Mouse (Mus musculus) macrophage (primary cell): Measurements from ENCODE around the gene Tyk2. TPM values are rescaled to one million over a fixed set of nuclear protein-coding genes. Genes with fewer than 3 reads are reported as not detected.
A peak's percentile ranks its signal among the peaks of the same experiment; 100 is the strongest.

Source experiments
- H3K27ac ChIP-seq: fragments of 350-480 bp; formaldehyde crosslinking; 2 replicates; pipeline ENCODE4 v1.9.0; 2021
- H3K36me3 ChIP-seq: fragments of 350-480 bp; formaldehyde crosslinking; 2 replicates; pipeline ENCODE4 v1.9.0; 2021; ENCODE audit errors: inconsistent target
- H3K4me3 ChIP-seq: fragments of 350-480 bp; formaldehyde crosslinking; 2 replicates; pipeline ENCODE4 v1.9.0; 2021; ENCODE audit errors: inconsistent target
- H3K79me2 ChIP-seq: fragments of 350-480 bp; formaldehyde crosslinking; 2 replicates; pipeline ENCODE4 v1.9.0; 2021; ENCODE audit errors: inconsistent target
- WGBS: methylation state at CpG from one replicate; pipeline ENCODE4 v1.1.7; 2026; ENCODE audit warnings: inconsistent platforms; ENCODE audit not compliant: missing documents; 5-methylcytosine and 5-hydroxymethylcytosine counted together
- polyA plus RNA-seq: library from polyadenylated mRNA; stranded (reverse); fragments of 250-400 nt; gene quantifications from 3 replicates; pipeline ENCODE4 v1.2.4, GENCODE M21; 2018; ENCODE audit warnings: inconsistent platforms

Gene Tyk2
- polyA plus RNA-seq, 1 experiment from 2014 or later: 22.8 TPM

GRCm38 (mm10) chr9:21137229-21137628, 6.2 kb upstream of the Tyk2 start:
- 52% methylated on average over 3 of the region's 3 CpGs for WGBS
- peaks cover 37% of the 10 kb centered on the region for H3K36me3 ChIP-seq
- H3K27ac ChIP-seq: no peak overlapping the region
- H3K79me2 ChIP-seq: no peaks in the 10 kb centered on the region
- H3K4me3 ChIP-seq: no peak overlapping the region

- H3K4me3 ChIP-seq: no peak overlapping the region
Observed at GRCm38 (mm10) chr9:21136401-21136800, 5.4 kb upstream of the Tyk2 start.

GRCm38 (mm10) chr9:21135941-21136381, 4.9 kb upstream of the Tyk2 start:
- Histone ChIP-seq H3K4me3 (no peak overlapping the region), H3K27ac (peak overlapping the region; percentile 52)
- WGBS: 20% methylated on average over 1 of the region's 1 CpGs

More at GRCm38 (mm10) chr9:21136401-21136800, 5.4 kb upstream of the Tyk2 start:
- no peaks in the 10 kb centered on the region for H3K79me2 ChIP-seq
- H3K27ac ChIP-seq: peak overlapping the region; percentile 52
- H3K36me3 ChIP-seq: peaks cover 36% of the 10 kb centered on the region
- 27% methylated on average over 6 of the region's 6 CpGs for WGBS

GRCm38 (mm10) chr9:21135329-21135890, 4.4 kb upstream of the Tyk2 start:
- no peak overlapping the region for H3K4me3 ChIP-seq
- peaks cover 26% of the 10 kb centered on the region for H3K36me3 ChIP-seq
- H3K79me2 ChIP-seq: peaks cover 7% of the 10 kb centered on the region
- 52% methylated on average over 4 of the region's 4 CpGs for WGBS
- H3K27ac ChIP-seq: peak overlapping the region; percentile 52

More at GRCm38 (mm10) chr9:21135941-21136381, 4.9 kb upstream of the Tyk2 start:
- Histone ChIP-seq H3K36me3 (peaks cover 32% of the 10 kb centered on the region), H3K79me2 (peaks cover 1% of the 10 kb centered on the region; the same call in 1 of the 2 replicates)

GRCm38 (mm10) chr9:21134595-21135328, 3.7 kb upstream of the Tyk2 start:
- peaks cover 20% of the 10 kb centered on the region for H3K36me3 ChIP-seq
- H3K79me2 ChIP-seq: peaks cover 13% of the 10 kb centered on the region
- H3K27ac ChIP-seq: peak overlapping the region; percentile 52
- H3K4me3 ChIP-seq: no peak overlapping the region
- WGBS: 53% methylated on average over 9 of the region's 9 CpGs

GRCm38 (mm10) chr9:21133064-21133707, 2.1 kb upstream of the Tyk2 start:
- Histone ChIP-seq H3K36me3 (peaks cover 8% of the 10 kb centered on the region; the same call in 1 of the 2 replicates), H3K27ac (no peak overlapping the region), H3K4me3 (no peak overlapping the region), H3K79me2 (peaks cover 29% of the 10 kb centered on the region)
- WGBS: 49% methylated on average over 9 of the region's 9 CpGs

- H3K36me3 ChIP-seq: peaks cover 11% of the 10 kb centered on the region; the same call in 1 of the 2 replicates
- WGBS: 79% methylated on average over 12 of the region's 12 CpGs
- peaks cover 36% of the 10 kb centered on the region for H3K79me2 ChIP-seq
- H3K27ac ChIP-seq: no peak overlapping the region
- no peak overlapping the region for H3K4me3 ChIP-seq
Observed at GRCm38 (mm10) chr9:21132102-21132775, 1.2 kb upstream of the Tyk2 start.

- H3K36me3 ChIP-seq: peaks cover 53% of the 10 kb centered on the region
- H3K4me3 ChIP-seq: no peak overlapping the region
- 27% methylated on average over 2 of the region's 2 CpGs for WGBS
- H3K79me2 ChIP-seq: peaks cover 36% of the 10 kb centered on the region
- peak overlapping the region; percentile 68 for H3K27ac ChIP-seq
Observed at GRCm38 (mm10) chr9:21126259-21126627, 4.8 kb downstream of the Tyk2 start.

GRCm38 (mm10) chr9:21125502-21126258, 5.4 kb downstream of the Tyk2 start:
- peaks cover 58% of the 10 kb centered on the region for H3K36me3 ChIP-seq
- no peak overlapping the region for H3K4me3 ChIP-seq
- peak overlapping the region; percentile 68 for H3K27ac ChIP-seq
- 25% methylated on average over 9 of the region's 9 CpGs for whole genome bisulfite sequencing
- peaks cover 32% of the 10 kb centered on the region for H3K79me2 ChIP-seq

- WGBS: 73% methylated on average over 5 of the region's 5 CpGs
- peaks cover 24% of the 10 kb centered on the region for H3K79me2 ChIP-seq
- peaks cover 67% of the 10 kb centered on the region for H3K36me3 ChIP-seq
- H3K4me3 ChIP-seq: no peak overlapping the region
- H3K27ac ChIP-seq: peak overlapping the region; percentile 68
Observed at GRCm38 (mm10) chr9:21124837-21125236, 6.2 kb downstream of the Tyk2 start.

- peaks cover 68% of the 10 kb centered on the region for H3K36me3 ChIP-seq
- 98% methylated on average over 16 of the region's 16 CpGs for WGBS
Observed at GRCm38 (mm10) chr9:21121483-21121882, 9.6 kb downstream of the Tyk2 start.

GRCm38 (mm10) chr9:21117073-21117472, 14.0 kb downstream of the Tyk2 start:
- Histone ChIP-seq H3K27ac (no peak overlapping the region), H3K79me2 (no peaks in the 10 kb centered on the region), H3K36me3 (peaks cover 76% of the 10 kb centered on the region), H3K4me3 (no peak overlapping the region)
- 83% methylated on average over 6 of the region's 6 CpGs for WGBS

More at GRCm38 (mm10) chr9:21121483-21121882, 9.6 kb downstream of the Tyk2 start:
- Histone ChIP-seq H3K4me3 (no peak overlapping the region), H3K27ac (no peak overlapping the region), H3K79me2 (no peaks in the 10 kb centered on the region)

GRCm38 (mm10) chr9:21115105-21115504, 15.9 kb downstream of the Tyk2 start:
- Histone ChIP-seq H3K27ac (no peak overlapping the region), H3K36me3 (peaks cover 75% of the 10 kb centered on the region), H3K4me3 (no peak overlapping the region), H3K79me2 (no peaks in the 10 kb centered on the region)
- 90% methylated on average over 8 of the region's 8 CpGs for WGBS

- peaks cover 78% of the 10 kb centered on the region for H3K36me3 ChIP-seq
- WGBS: 95% methylated on average over 7 of the region's 7 CpGs
Observed at GRCm38 (mm10) chr9:21114190-21114589, 16.9 kb downstream of the Tyk2 start.

More at GRCm38 (mm10) chr9:21114190-21114589, 16.9 kb downstream of the Tyk2 start:
- Histone ChIP-seq H3K79me2 (no peaks in the 10 kb centered on the region), H3K27ac (no peak overlapping the region), H3K4me3 (no peak overlapping the region)
